Mouse (Mus musculus) intestine, embryonic 14.5 days (tissue): Measurements from ENCODE around the gene Pml. TPM values are rescaled to one million over a fixed set of nuclear protein-coding genes. Genes with fewer than 3 reads are reported as not detected.

Experiments
- ATAC-seq: fragments of 200-750 bp; cut with Nextera tagmentation; replicated peaks from 2 replicates; pipeline ENCODE4 v1.8.0; 2017; ENCODE audit warnings: low read depth, moderate number of reproducible peaks, moderate TSS enrichment, moderate library complexity; ENCODE audit not compliant: low FRiP score, low TSS enrichment
- DNase-seq: peaks from one replicate; pipeline ENCODE4 v3.0.0-alpha.2; 2018; ENCODE audit warnings: low spot score
- H3K27ac ChIP-seq: fragments of 300-500 bp; sonication (generic); 2 replicates; pipeline ENCODE4 v1.5.1; 2014; ENCODE audit warnings: low read depth, mild to moderate bottlenecking, control low read depth
- H3K27me3 ChIP-seq: fragments of 300-500 bp; sonication (generic); replicated peaks from 2 replicates; pipeline ENCODE4 v1.6.1; 2014; ENCODE audit warnings: low read length, control low read depth; ENCODE audit not compliant: control insufficient read depth, insufficient read depth
- H3K36me3 ChIP-seq: fragments of 300-500 bp; sonication (generic); 2 replicates; pipeline ENCODE4 v1.6.1; 2014; ENCODE audit warnings: low read length, control low read depth; ENCODE audit not compliant: control insufficient read depth, insufficient read depth
- H3K4me1 ChIP-seq: fragments of 300-500 bp; sonication (generic); replicated peaks from 2 replicates; pipeline ENCODE4 v1.6.1; 2014; ENCODE audit warnings: low read length, control low read depth, mixed read lengths; ENCODE audit not compliant: control insufficient read depth, insufficient read depth
- H3K4me2 ChIP-seq: fragments of 300-500 bp; sonication (generic); 2 replicates; pipeline ENCODE4 v1.6.1; 2014; ENCODE audit warnings: low read length
- H3K4me3 ChIP-seq: fragments of 300-500 bp; sonication (generic); 2 replicates; pipeline ENCODE4 v1.5.1; 2014; ENCODE audit warnings: low read depth, low read length, control low read depth, mixed read lengths
- H3K9ac ChIP-seq: fragments of 300-500 bp; sonication (generic); 2 replicates; pipeline ENCODE4 v1.6.1; 2014; ENCODE audit warnings: mild to moderate bottlenecking, low read length
- H3K9me3 ChIP-seq: fragments of 300-500 bp; sonication (generic); 2 replicates; pipeline ENCODE4 v1.6.1; 2016; ENCODE audit warnings: low read length, control low read depth; ENCODE audit not compliant: control insufficient read depth
- WGBS: fragments of 180-500 bp; shearing (Covaris S2); extraction: QIAGEN DNeasy Blood & Tissue Kit; methylation state at CpG from one replicate; pipeline ENCODE4 v1.1.7; 2014; 5-methylcytosine and 5-hydroxymethylcytosine counted together
- polyA plus RNA-seq: library from polyadenylated mRNA; unstranded; fragments of >200 nt; fragmentation: Nextera tagmentation; extraction: Ambion mirVana; gene quantifications from 2 replicates; pipeline ENCODE4 v1.2.1, GENCODE M21; 2014

Pml gene
- polyA plus RNA-seq, 1 experiment from 2014 or later = 16.9 TPM

DNA sequence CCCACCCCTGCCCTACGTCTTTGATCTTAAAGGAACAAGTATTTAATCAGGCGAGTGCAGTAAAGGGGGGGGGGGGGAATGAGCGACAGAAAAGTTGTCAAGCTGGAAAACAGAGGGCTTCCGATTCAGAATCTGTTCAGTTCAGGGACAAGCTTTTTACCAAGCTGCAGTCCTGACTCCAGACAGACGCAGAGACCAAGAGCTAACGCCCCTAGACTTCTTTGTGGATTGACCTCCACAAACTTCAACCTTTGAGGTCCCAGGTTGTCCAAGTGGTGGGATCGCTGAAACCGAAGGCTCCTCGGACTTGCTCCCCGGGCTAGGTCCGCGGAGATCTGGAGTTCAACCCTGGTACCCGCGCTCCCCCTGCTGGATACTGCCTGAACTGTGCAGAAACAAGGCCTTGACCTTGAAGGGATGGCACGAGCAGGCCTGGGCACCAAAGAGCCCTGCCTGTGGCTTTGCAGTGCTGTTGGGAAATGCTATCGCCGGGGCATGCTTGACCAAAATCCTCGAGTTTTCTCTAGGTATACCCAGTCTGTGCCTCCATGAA is 45.1 kb downstream of the Pml start:
- Histone ChIP-seq H3K9me3 (no peaks in the 10 kb centered on the region), H3K4me1 (peaks cover 2% of the 10 kb centered on the region; the same call in 1 of the 2 replicates), H3K36me3 (no peaks in the 10 kb centered on the region), H3K27me3 (peaks cover 48% of the 10 kb centered on the region), H3K4me2 (peak overlapping the region; percentile 55), H3K9ac (peak overlapping the region; percentile 34; the same call in 1 of the 2 replicates), H3K27ac (no peak overlapping the region), H3K4me3 (peak overlapping the region; percentile 31)
- ATAC-seq (peak; percentile 81), DNase-seq (peak; percentile 99)
- WGBS = 5% methylated on average over 18 of the region's 18 CpGs

DNA sequence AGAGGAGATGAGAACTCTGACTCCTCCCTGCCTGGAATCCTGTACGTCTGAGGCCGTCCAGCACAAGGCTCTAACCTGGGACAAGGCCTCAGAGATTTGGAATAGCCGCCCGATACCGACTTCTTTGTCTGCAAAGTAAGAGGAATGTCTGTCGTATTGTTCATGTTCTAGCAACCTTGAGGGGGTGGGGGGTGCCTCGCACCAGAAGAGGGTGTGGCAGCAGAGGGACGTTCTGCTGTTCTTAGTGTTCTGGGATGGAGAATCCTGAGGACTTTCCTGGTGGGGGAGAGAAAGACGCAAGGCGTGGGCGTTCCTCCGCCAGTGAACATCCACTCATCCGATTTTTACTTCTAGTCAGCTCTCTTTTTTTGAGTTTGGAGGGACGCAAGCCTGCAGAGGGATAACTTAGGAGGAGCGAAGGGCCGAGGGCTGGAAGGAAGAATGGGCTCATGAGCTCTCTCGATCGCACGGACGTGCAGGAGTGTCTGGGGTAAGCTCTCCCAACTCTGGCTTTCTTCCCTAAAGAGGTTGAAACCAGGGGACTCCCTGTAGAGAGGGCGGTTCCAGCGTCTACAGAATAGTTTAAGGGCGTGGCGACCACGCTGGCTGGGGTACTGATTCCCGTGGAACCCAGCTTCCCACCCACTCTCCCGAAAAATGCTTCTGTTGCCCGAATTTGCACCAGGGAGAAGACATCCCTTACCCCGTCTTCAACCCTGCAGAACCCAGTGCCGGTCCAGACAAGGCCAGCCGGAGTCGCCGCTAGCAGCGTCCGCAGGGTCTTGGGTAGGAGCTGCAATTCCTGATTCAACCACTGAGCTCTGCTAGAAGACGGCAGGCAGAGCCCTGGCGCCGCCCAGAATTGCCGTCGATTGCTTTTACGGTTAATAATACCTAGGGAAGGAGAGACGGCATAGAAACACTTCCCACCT is 45.8 kb downstream of the Pml start, which contains the start of the genes Islr and Islr2:
TSS of gene Islr (minus strand) at position 791 of the 932 bp plus-strand sequence.
TSS of gene Islr2 (minus strand) at position 804 of the 932 bp plus-strand sequence.
- peak; percentile 81 for ATAC-seq
- peak within 1 kb of the TSS; percentile 34; the same call in 1 of the 2 replicates for H3K9ac ChIP-seq
- peaks cover 2% of the 10 kb centered on the region; the same call in 1 of the 2 replicates for H3K4me1 ChIP-seq
- no peaks in the 10 kb centered on the region for H3K9me3 ChIP-seq
- peak within 1 kb of the TSS; percentile 55 for H3K4me2 ChIP-seq
- WGBS = 3% methylated on average over 42 of the region's 42 CpGs
- no peak within 1 kb of the TSS for H3K27ac ChIP-seq
- peaks cover 56% of the 10 kb centered on the region for H3K27me3 ChIP-seq
- peak within 1 kb of the TSS; percentile 31 for H3K4me3 ChIP-seq
- DNase-seq = peak; percentile 86
- H3K36me3 ChIP-seq = no peaks in the 10 kb centered on the region

DNA sequence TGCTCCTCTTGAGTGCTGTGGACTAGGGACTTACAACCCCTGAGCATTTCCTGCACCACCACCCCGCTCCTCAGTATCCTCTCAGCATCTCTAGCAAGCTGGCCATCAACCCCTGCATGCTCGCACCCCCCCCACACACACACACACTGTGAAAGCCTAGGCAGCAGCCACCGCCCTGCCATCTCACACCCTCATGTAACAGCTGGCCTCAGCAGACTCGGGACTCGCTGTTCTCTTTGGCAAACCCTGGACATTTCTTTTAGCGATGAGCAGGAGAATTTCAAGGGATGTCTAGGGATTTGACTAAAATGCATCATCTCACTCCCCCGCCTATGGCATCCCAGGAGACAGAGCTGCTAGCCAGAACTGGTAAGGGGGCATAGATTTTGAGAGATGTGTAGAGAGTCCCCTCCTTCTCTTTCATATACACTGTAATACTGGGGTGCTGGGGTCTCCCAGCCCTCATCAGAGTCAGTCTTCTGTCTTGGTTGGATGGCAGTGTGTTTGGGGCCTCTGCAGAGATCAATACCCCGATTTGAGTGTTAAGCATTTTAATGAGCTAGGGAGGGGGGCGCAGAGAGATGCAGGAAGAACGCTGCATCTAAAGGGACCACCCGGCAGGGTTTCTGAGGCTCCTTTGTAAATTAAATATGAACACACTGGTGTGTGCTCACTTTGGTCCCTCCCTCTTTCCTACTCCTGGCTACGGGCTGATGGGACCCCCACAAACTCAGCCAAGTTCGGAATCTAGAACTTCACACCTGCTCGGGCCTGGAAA is 46.7 kb downstream of the Pml start:
- ATAC-seq (no peak), DNase-seq (peak; percentile 49)
- Histone ChIP-seq H3K4me2 (no peak overlapping the region), H3K9me3 (no peaks in the 10 kb centered on the region), H3K4me3 (no peak overlapping the region), H3K9ac (no peak overlapping the region), H3K36me3 (no peaks in the 10 kb centered on the region), H3K27me3 (peaks cover 65% of the 10 kb centered on the region), H3K27ac (no peak overlapping the region), H3K4me1 (peaks cover 5% of the 10 kb centered on the region)
- 6% methylated on average over 14 of the region's 14 CpGs for WGBS

DNA sequence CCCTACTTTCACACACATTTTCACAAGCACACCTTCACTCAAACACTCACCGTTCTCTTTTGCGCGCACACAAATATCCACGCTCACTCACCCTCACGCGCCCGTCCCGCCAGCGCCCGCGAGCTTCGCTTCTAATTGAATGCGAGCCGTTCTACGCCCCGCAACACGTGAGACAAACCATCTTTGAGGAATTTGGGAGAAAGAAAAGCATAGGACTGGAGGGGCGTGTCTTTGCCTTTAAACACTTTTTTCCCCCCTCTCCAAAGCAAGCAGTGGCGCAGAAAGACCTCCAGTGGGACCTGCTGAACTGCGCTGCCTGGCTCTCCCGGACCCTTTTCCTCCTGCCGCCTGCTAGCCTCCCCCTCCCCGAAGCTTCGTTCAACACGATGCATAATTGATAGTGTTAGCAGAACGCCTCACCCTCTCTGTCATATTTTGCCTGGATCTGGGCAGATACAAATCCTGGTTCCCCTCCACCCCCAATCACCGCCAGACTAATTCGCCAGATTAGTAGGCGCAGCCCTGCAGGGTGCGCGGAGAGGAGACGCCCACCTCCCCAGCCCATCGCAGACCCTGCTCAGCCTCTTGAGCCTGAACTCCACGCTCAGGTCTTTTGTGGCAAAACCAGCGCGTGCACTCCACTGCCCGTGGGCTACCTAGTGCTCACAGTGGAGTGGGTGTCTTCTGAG is 47.6 kb downstream of the Pml start:
- H3K27ac ChIP-seq = no peak overlapping the region
- peak overlapping the region; percentile 10; the same call in 1 of the 2 replicates for H3K4me3 ChIP-seq
- WGBS = 2% methylated on average over 37 of the region's 37 CpGs
- peak overlapping the region; percentile 22 for H3K4me2 ChIP-seq
- no peaks in the 10 kb centered on the region for H3K9me3 ChIP-seq
- no peaks in the 10 kb centered on the region for H3K36me3 ChIP-seq
- H3K9ac ChIP-seq = no peak overlapping the region
- peaks cover 11% of the 10 kb centered on the region for H3K4me1 ChIP-seq
- peaks cover 73% of the 10 kb centered on the region for H3K27me3 ChIP-seq
- ATAC-seq (no peak), DNase-seq (peak; percentile 59)

DNA sequence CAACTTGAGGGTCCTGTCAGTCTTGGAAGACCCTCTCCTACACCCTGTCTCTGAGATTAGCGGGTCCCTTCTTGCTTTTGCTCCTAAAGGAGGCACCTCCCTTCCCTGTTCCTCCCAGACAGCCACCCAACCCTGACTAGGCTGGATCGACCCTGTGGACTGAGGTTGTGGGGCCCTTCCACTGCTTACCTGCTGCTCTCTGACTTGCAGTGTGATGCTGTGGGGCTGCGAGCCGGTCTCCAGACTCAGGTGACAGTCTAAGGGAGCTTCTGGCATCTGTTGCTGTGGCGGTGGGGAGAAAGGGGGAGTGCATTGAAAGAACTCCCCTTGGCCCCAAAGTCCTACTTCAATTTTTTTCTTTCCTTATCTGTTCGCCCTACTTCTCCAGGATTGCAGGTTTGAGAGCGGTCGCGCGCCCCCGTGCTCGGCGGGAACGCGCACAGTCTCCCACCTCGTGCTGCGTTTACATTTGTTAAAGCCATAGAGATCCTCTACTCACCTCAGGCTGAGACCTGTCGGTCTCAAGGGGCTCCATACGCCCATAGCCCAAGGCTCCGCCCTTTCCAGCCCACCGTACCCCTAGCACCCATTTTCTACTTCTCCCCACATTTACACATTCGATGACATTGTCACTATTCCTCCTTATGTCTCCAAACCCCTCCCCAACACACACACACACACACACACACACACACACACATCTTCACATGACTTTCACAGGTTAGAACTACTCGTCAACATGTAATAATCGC is 48.3 kb downstream of the Pml start:
- H3K4me3 ChIP-seq = 0 out of 2 replicates have a peak overlapping the region, but pooled peaks have one; percentile 10
- ATAC-seq (no peak), DNase-seq (peak; percentile 52)
- no peak overlapping the region for H3K27ac ChIP-seq
- H3K9ac ChIP-seq = no peak overlapping the region
- H3K4me2 ChIP-seq = peak overlapping the region; percentile 22
- peaks cover 12% of the 10 kb centered on the region for H3K4me1 ChIP-seq
- WGBS = 2% methylated on average over 24 of the region's 24 CpGs
- H3K9me3 ChIP-seq = no peaks in the 10 kb centered on the region
- H3K27me3 ChIP-seq = peaks cover 81% of the 10 kb centered on the region
- no peaks in the 10 kb centered on the region for H3K36me3 ChIP-seq

DNA sequence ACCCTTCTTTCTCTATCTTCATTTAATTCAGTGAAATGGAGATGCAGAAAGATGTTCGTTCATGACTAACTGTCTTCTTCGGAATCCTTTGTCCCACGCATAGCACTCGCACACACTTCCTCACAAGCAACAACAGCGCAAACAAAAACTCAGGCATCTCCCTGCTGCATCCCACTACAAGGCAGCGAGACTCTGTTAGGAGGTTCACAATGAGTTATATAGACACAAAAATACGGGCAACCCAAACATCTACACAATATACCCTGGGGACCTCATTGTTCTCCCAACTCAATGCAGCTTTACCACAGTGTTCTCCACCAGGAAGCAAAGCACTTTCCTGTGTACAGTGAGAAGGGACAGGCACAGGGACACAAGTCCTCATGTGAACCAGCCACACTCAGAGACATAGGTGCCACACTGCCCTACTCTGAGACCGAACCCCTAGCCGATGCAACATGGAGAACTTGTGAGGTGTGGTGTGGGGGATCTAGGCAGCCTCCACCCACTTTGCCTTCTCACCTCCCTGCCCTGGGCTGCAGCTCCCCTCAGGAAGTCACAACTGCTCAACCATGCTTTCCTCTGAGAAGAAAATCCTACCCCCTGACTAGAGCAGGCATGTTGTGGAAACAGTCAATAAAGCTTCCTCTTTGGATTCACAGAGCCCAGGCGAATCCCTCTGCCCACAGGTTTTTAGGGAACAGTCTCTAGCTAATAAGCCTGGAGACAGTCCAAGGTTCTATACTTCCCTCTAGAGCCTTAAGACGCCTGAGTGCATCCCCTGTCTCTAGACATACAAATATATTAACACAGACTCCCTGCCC is 49.1 kb downstream of the Pml start:
- Histone ChIP-seq H3K27ac (no peak overlapping the region), H3K4me1 (peaks cover 13% of the 10 kb centered on the region), H3K4me2 (no peak overlapping the region), H3K9ac (no peak overlapping the region), H3K27me3 (peaks cover 86% of the 10 kb centered on the region), H3K4me3 (no peak overlapping the region), H3K36me3 (no peaks in the 10 kb centered on the region), H3K9me3 (no peaks in the 10 kb centered on the region)
- WGBS = 12% methylated on average over 11 of the region's 11 CpGs
- ATAC-seq = no peak
- DNase-seq = peak; percentile 50
